Mouse (Mus musculus): Measurements from ENCODE around the gene Enox1. TPM values are rescaled to one million over a fixed set of nuclear protein-coding genes. Genes with fewer than 3 reads are reported as not detected.

Gene Enox1
- polyA plus RNA-seq, 1 experiment from 2014 or later = 2.5 TPM

DNA sequence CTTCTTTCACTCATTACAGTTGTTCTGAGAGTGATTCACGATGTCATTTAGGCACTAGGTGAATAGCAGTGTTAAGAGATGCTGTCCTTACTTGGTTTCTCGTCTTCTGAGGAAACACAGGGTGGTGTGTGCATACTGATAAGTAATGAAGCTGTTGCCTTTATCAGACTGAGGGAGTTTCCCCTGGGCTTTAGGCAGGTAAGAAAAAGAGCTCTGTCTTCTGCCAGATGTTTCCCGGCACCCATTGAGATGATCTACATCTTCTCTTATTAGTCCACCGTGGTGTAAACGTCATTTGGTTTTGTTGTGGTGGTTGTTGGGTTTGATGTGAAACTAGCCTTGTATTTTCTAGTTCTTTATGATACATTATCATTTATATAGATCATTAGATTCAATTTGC lies 392.4 kb downstream of the Enox1 start:
- no peak overlapping the region for H3K4me3 ChIP-seq
- H3K27ac ChIP-seq (replicated peaks) = no peak overlapping the region
- no peaks in the 10 kb centered on the region for H3K9me3 ChIP-seq
- no peak for ATAC-seq (ENCODE audit: extremely low read depth, insufficient number of reproducible peaks, low FRiP score, low TSS enrichment)
- no peaks in the 10 kb centered on the region for H3K36me3 ChIP-seq
- WGBS = 70% methylated on average over 5 of the region's 5 CpGs
- H3K4me2 ChIP-seq = no peak overlapping the region
- H3K27me3 ChIP-seq (replicated peaks) = no peaks in the 10 kb centered on the region
- peaks cover 4% of the 10 kb centered on the region for H3K4me1 ChIP-seq
- no peak overlapping the region for H3K9ac ChIP-seq

DNA sequence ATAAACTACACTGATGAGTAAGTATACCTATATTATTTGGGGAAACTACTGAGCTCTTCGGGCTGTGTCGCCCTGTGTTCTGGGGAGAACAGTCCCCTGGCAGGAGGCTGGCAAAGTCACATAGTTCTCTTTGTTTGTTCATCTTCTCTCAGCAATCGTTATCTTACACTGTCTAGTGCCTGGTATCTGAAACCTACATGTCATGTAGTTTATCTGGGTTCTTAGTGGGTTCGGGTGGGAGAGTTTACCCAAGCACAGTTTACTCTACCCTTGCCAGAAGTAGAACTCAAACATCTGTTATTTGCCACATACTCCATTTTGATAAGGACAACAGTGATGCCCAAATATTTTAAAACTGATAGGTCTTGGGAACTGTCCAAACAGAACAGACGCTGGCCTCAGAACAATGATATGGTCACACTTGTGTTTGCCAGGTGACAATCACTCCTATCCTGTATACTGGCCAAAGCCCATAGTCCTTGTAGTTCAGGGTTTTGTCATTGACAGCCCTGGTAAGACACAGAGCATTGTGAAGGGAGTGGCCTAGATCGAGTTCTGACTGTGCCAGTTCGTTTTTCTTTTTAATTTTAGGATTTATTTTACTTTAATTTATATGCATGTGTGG lies 401.0 kb downstream of the Enox1 start:
- Histone ChIP-seq H3K36me3 (no peaks in the 10 kb centered on the region), H3K27ac (replicated peaks) (peak overlapping the region; percentile 42; the same call in 1 of the 2 replicates), H3K4me1 (peaks cover 36% of the 10 kb centered on the region), H3K9me3 (no peaks in the 10 kb centered on the region), H3K9ac (no peak overlapping the region), H3K4me2 (no peak overlapping the region), H3K4me3 (no peak overlapping the region), H3K27me3 (replicated peaks) (no peaks in the 10 kb centered on the region)
- no peak; the same call in none of the 2 replicates for ATAC-seq (ENCODE audit: extremely low read depth, insufficient number of reproducible peaks, low FRiP score, low TSS enrichment)
- 31% methylated on average over 7 of the region's 7 CpGs for WGBS

DNA sequence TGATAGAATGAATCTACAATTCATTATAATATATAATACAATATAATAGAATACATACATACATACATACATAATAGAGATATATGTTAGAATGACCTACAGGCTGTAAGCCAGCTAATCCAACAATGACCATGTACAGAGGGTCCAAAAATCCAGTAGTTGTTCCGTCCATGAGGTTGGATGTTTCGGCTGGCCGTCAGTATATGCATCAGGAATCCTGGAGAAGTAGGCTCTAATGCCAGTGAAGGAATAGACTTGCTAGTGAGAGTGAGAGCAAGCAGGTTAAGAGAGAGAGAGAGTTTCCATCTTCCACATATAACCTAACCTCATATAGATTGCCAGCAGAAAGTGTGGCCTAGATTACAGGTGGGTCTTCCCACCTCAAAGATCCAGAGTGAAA lies 402.3 kb downstream of the Enox1 start:
- WGBS = 93% methylated on average over 3 of the region's 3 CpGs
- Histone ChIP-seq H3K9me3 (no peaks in the 10 kb centered on the region), H3K4me2 (no peak overlapping the region), H3K4me3 (no peak overlapping the region), H3K27ac (replicated peaks) (no peak overlapping the region), H3K36me3 (no peaks in the 10 kb centered on the region), H3K4me1 (peaks cover 39% of the 10 kb centered on the region), H3K27me3 (replicated peaks) (no peaks in the 10 kb centered on the region), H3K9ac (no peak overlapping the region)
- no peak for ATAC-seq (ENCODE audit: extremely low read depth, insufficient number of reproducible peaks, low FRiP score, low TSS enrichment)

- no peak for ATAC-seq (ENCODE audit: extremely low read depth, insufficient number of reproducible peaks, low FRiP score, low TSS enrichment)
- H3K27ac ChIP-seq (replicated peaks) = no peak overlapping the region
- H3K9me3 ChIP-seq = no peaks in the 10 kb centered on the region
- no peak overlapping the region for H3K4me3 ChIP-seq
- peaks cover 39% of the 10 kb centered on the region for H3K4me1 ChIP-seq
- WGBS = 54% methylated on average over 5 of the region's 5 CpGs
- no peak overlapping the region for H3K9ac ChIP-seq
- no peak overlapping the region for H3K4me2 ChIP-seq
- H3K27me3 ChIP-seq (replicated peaks) = no peaks in the 10 kb centered on the region
- no peaks in the 10 kb centered on the region for H3K36me3 ChIP-seq
Measured at GRCm38 (mm10) chr14:77559792-77560191, 403.2 kb downstream of the Enox1 start.

DNA sequence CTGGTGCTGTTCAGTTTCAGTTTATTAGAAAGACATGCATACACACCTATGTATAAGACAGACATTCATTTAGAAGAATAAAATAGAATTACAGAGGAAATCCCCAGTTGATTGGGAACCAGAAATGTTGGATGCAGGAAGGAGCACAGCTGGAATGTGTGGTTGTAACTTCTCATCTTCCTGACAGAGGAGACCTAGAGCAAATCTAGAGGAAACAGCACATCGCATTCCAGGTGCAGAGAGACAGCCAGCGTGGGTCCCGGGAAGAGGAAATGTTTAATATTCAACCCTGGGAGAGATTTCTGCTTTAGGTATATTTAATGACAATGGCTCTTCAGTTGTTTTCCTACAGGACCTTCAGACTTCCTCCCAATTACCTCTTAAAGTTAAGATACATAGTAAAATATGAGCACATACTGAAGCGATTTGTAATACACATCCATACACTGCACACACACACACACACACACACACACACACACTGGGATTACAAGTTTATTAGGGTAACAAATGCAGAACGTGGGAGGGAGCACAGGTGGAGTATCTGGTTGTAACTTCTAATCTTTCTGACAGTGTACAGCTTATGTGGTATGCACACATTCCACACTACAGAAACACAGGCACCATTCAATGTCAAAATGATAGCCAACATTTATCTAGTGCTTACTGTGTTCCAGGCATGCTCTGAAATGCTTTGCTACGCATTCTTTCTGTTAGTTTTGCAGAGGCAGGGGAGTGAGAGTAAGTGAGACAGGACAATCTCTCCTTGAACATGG lies 405.4 kb downstream of the Enox1 start:
- H3K27ac ChIP-seq (replicated peaks) = peak overlapping the region; percentile 56
- 45% methylated on average over 6 of the region's 6 CpGs for WGBS
- H3K36me3 ChIP-seq = no peaks in the 10 kb centered on the region
- no peak for ATAC-seq (ENCODE audit: extremely low read depth, insufficient number of reproducible peaks, low FRiP score, low TSS enrichment)
- no peaks in the 10 kb centered on the region for H3K27me3 ChIP-seq (replicated peaks)
- no peak overlapping the region for H3K4me3 ChIP-seq
- H3K4me1 ChIP-seq = peaks cover 34% of the 10 kb centered on the region
- H3K4me2 ChIP-seq = no peak overlapping the region
- H3K9me3 ChIP-seq = no peaks in the 10 kb centered on the region
- no peak overlapping the region for H3K9ac ChIP-seq

DNA sequence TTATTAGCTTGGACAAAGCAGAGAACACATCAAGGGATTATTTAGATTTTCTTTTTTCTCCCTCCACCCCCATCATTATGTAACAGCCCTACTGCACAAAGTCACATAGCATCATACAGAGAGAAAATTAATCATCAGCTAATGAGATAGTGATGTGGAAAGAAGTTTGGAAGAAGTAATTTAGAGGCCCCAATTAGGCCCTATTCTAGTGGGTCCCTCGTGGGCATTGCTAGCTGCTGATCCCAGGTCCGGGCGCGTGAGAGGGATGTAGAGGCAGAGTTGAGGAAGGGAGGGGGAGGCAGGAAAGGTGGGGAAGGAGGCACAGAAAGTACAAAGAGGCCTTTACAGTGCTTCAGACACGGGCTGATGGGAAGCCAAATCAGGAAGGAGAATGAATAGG lies 407.4 kb downstream of the Enox1 start:
- Histone ChIP-seq H3K9me3 (peaks cover 7% of the 10 kb centered on the region; the same call in 1 of the 2 replicates), H3K36me3 (no peaks in the 10 kb centered on the region), H3K4me2 (no peak overlapping the region), H3K9ac (no peak overlapping the region), H3K4me3 (no peak overlapping the region), H3K27me3 (replicated peaks) (no peaks in the 10 kb centered on the region), H3K4me1 (peaks cover 20% of the 10 kb centered on the region), H3K27ac (replicated peaks) (no peak overlapping the region)
- 82% methylated on average over 5 of the region's 5 CpGs for WGBS
- no peak for ATAC-seq (ENCODE audit: extremely low read depth, insufficient number of reproducible peaks, low FRiP score, low TSS enrichment)

GRCm38 (mm10) chr14:77567120-77567519 lies 410.6 kb downstream of the Enox1 start:
- Histone ChIP-seq H3K27me3 (replicated peaks) (no peaks in the 10 kb centered on the region), H3K27ac (replicated peaks) (no peak overlapping the region), H3K4me3 (no peak overlapping the region), H3K36me3 (no peaks in the 10 kb centered on the region), H3K4me1 (peaks cover 6% of the 10 kb centered on the region), H3K9ac (no peak overlapping the region), H3K9me3 (peaks cover 16% of the 10 kb centered on the region), H3K4me2 (no peak overlapping the region)
- WGBS = 60% methylated on average over 2 of the region's 2 CpGs
- ATAC-seq (ENCODE audit: extremely low read depth, insufficient number of reproducible peaks, low FRiP score, low TSS enrichment) = no peak

- Histone ChIP-seq H3K9me3 (peaks cover 9% of the 10 kb centered on the region), H3K4me3 (no peak overlapping the region), H3K36me3 (no peaks in the 10 kb centered on the region), H3K27ac (replicated peaks) (no peak overlapping the region), H3K27me3 (replicated peaks) (no peaks in the 10 kb centered on the region), H3K4me2 (no peak overlapping the region), H3K4me1 (peaks cover 24% of the 10 kb centered on the region), H3K9ac (no peak overlapping the region)
- ATAC-seq (ENCODE audit: extremely low read depth, insufficient number of reproducible peaks, low FRiP score, low TSS enrichment) = no peak
- WGBS = 25% methylated on average over 3 of the region's 3 CpGs
Measured at GRCm38 (mm10) chr14:77574436-77574835, 417.9 kb downstream of the Enox1 start.

DNA sequence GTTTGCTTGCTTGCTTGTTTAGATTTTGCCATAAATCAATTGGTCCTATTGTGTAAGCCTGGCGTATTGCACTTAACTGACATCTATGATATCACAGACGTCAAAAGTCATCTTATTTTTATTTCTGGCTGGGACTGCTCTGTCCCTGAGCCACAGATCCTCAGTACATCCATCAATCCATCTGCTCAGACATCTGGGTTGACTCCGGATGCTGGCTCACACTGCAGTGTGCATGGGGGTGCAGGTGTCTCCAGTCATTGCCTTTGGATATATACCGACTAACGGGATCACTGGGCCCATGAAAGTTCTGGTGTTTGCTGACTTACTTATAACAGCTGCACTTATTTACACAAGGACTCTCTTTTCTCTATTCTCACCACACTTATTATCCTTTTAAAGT lies 419.8 kb downstream of the Enox1 start:
- no peak overlapping the region for H3K4me3 ChIP-seq
- ATAC-seq (ENCODE audit: extremely low read depth, insufficient number of reproducible peaks, low FRiP score, low TSS enrichment) = no peak
- H3K4me2 ChIP-seq = no peak overlapping the region
- peaks cover 44% of the 10 kb centered on the region for H3K4me1 ChIP-seq
- H3K27ac ChIP-seq (replicated peaks) = no peak overlapping the region
- no peak overlapping the region for H3K9ac ChIP-seq
- no peaks in the 10 kb centered on the region for H3K27me3 ChIP-seq (replicated peaks)
- 76% methylated on average over 5 of the region's 5 CpGs for whole genome bisulfite sequencing
- H3K9me3 ChIP-seq = peaks cover under 1% of the 10 kb centered on the region
- H3K36me3 ChIP-seq = no peaks in the 10 kb centered on the region

DNA sequence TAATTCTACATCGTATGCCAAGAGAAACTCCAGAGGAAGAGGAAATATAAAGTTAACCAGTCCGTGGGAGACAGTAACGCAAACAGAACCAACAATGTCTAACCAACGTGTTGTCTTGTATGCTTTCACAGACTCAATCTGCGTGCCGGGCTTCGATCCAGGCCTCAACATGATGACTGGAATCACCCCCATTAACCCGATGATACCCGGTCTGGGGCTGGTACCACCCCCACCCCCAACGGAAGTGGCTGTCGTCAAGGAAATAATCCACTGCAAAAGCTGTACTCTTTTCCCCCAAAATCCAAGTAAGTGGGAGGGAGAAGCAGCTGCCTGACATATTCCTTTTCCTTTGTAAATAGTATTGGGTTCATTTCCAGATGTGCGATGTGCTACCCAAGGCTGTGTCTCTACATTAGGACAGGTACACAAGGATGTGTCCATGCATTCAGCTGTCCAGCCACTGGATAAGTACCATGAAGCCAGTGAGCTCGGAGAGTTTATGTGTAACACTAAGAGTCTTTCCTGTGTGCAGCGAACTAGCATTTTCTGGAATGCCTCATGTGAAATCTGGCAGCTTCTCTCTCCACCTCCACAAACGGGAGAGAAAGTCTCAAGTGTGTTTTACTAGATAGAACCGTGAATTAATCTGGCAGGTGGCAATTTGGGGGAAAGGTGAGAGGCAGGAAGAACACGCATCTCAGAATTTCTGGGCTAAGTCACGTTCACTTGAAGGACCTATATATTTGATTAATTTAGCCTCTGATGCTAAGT lies 421.1 kb downstream of the Enox1 start:
- Histone ChIP-seq H3K27ac (replicated peaks) (no peak overlapping the region), H3K27me3 (replicated peaks) (no peaks in the 10 kb centered on the region), H3K9ac (no peak overlapping the region), H3K4me1 (peaks cover 56% of the 10 kb centered on the region), H3K4me3 (no peak overlapping the region), H3K4me2 (no peak overlapping the region), H3K36me3 (no peaks in the 10 kb centered on the region), H3K9me3 (no peaks in the 10 kb centered on the region; the same call in 1 of the 2 replicates)
- 70% methylated on average over 18 of the region's 18 CpGs for WGBS
- no peak for ATAC-seq (ENCODE audit: extremely low read depth, insufficient number of reproducible peaks, low FRiP score, low TSS enrichment)

- no peak overlapping the region for H3K4me2 ChIP-seq
- H3K4me1 ChIP-seq = peaks cover 60% of the 10 kb centered on the region
- no peaks in the 10 kb centered on the region for H3K27me3 ChIP-seq (replicated peaks)
- H3K9me3 ChIP-seq = no peaks in the 10 kb centered on the region; the same call in 1 of the 2 replicates
- no peak overlapping the region for H3K27ac ChIP-seq (replicated peaks)
- H3K9ac ChIP-seq = peak overlapping the region; percentile 34; the same call in 1 of the 2 replicates
- WGBS = 36% methylated on average over 7 of the region's 7 CpGs
- H3K4me3 ChIP-seq = no peak overlapping the region
- no peaks in the 10 kb centered on the region for H3K36me3 ChIP-seq
- no peak for ATAC-seq (ENCODE audit: extremely low read depth, insufficient number of reproducible peaks, low FRiP score, low TSS enrichment)
Measured at GRCm38 (mm10) chr14:77578355-77578754, 421.8 kb downstream of the Enox1 start.
